Mouse (Mus musculus) midbrain, embryonic 15.5 days (tissue): ENCODE measurements around the gene R3hdm1. TPM values are rescaled to one million over a fixed set of nuclear protein-coding genes. Genes with fewer than 3 reads are reported as not detected.

Source experiments
- ATAC-seq: fragments of 200-750 bp; cut with Nextera tagmentation; replicated peaks from 2 replicates; pipeline ENCODE4 v1.8.0; 2017; ENCODE audit warnings: moderate TSS enrichment
- H3K27ac ChIP-seq: fragments of 300-500 bp; sonication (generic); 2 replicates; pipeline ENCODE4 v1.5.1; 2015; ENCODE audit warnings: mild to moderate bottlenecking, inconsistent platforms
- H3K27me3 ChIP-seq: fragments of 300-500 bp; sonication (generic); replicated peaks from 2 replicates; pipeline ENCODE4 v1.6.1; 2015; ENCODE audit warnings: inconsistent platforms
- H3K36me3 ChIP-seq: fragments of 300-500 bp; sonication (generic); replicated peaks from 2 replicates; pipeline ENCODE4 v1.6.1; 2015; ENCODE audit warnings: inconsistent platforms
- H3K4me1 ChIP-seq: fragments of 300-500 bp; sonication (generic); 2 replicates; pipeline ENCODE4 v1.6.1; 2015; ENCODE audit warnings: inconsistent platforms
- H3K4me2 ChIP-seq: fragments of 300-500 bp; sonication (generic); 2 replicates; pipeline ENCODE4 v1.6.1; 2015; ENCODE audit warnings: inconsistent platforms, mild to moderate bottlenecking, moderate library complexity
- H3K4me3 ChIP-seq: fragments of 300-500 bp; sonication (generic); 2 replicates; pipeline ENCODE4 v1.5.1; 2015; ENCODE audit warnings: mild to moderate bottlenecking, inconsistent platforms
- H3K9ac ChIP-seq: fragments of 300-500 bp; sonication (generic); 2 replicates; pipeline ENCODE4 v1.6.1; 2015; ENCODE audit warnings: mild to moderate bottlenecking, inconsistent platforms
- H3K9me3 ChIP-seq: fragments of 300-500 bp; sonication (generic); 2 replicates; pipeline ENCODE4 v1.6.1; 2016; ENCODE audit warnings: inconsistent platforms
- WGBS: fragments of 180-500 bp; shearing (Covaris S2); methylation state at CpG from one replicate; pipeline ENCODE4 v1.1.7; 2015; ENCODE audit warnings: mixed read lengths; 5-methylcytosine and 5-hydroxymethylcytosine counted together
- polyA plus RNA-seq: library from polyadenylated mRNA; unstranded; fragments of >200 nt; fragmentation: Nextera tagmentation; extraction: Ambion mirVana; gene quantifications from 2 replicates; pipeline ENCODE4 v1.2.1, GENCODE M21; 2015

The R3hdm1 gene
- 80.5 and 93.0 TPM in 2 replicates for polyA plus RNA-seq

- ATAC-seq, result peak; percentile 98
- H3K27me3 ChIP-seq, result no peaks in the 10 kb centered on the region
- H3K4me2 ChIP-seq, result peak within 1 kb of the TSS; percentile 75
- no peaks in the 10 kb centered on the region for H3K36me3 ChIP-seq
- peak within 1 kb of the TSS; percentile 94 for H3K27ac ChIP-seq
- peaks cover 24% of the 10 kb centered on the region for H3K4me1 ChIP-seq
- under 1% methylated on average over 43 of the region's 43 CpGs for WGBS
- no peaks in the 10 kb centered on the region for H3K9me3 ChIP-seq
- peak within 1 kb of the TSS; percentile 63 for H3K4me3 ChIP-seq
- peak within 1 kb of the TSS; percentile 82 for H3K9ac ChIP-seq
Observed at GRCm38 (mm10) chr1:128102641-128103461, at the start of gene R3hdm1, which contains the start of gene Zranb3. R3hdm1 (plus strand) TSS chr1:128103301. Zranb3 (minus strand) TSS chr1:128103047.

- Histone ChIP-seq H3K4me3 (no peak overlapping the region), H3K27me3 (no peaks in the 10 kb centered on the region), H3K36me3 (no peaks in the 10 kb centered on the region), H3K27ac (no peak overlapping the region), H3K9me3 (no peaks in the 10 kb centered on the region), H3K4me2 (no peak overlapping the region), H3K9ac (no peak overlapping the region), H3K4me1 (no peaks in the 10 kb centered on the region)
- ATAC-seq, result no peak
- WGBS, result 96% methylated on average over 4 of the region's 4 CpGs
Observed at GRCm38 (mm10) chr1:128057269-128057668, 45.8 kb upstream of the R3hdm1 start.

- Histone ChIP-seq H3K36me3 (no peaks in the 10 kb centered on the region), H3K4me3 (no peak overlapping the region), H3K27me3 (no peaks in the 10 kb centered on the region), H3K4me1 (no peaks in the 10 kb centered on the region), H3K9me3 (no peaks in the 10 kb centered on the region), H3K4me2 (no peak overlapping the region), H3K9ac (no peak overlapping the region), H3K27ac (no peak overlapping the region)
- no peak for ATAC-seq
- WGBS, result 97% methylated on average over 5 of the region's 5 CpGs
Observed at GRCm38 (mm10) chr1:128058625-128059024, 44.5 kb upstream of the R3hdm1 start.

- no peaks in the 10 kb centered on the region for H3K9me3 ChIP-seq
- H3K9ac ChIP-seq, result no peak overlapping the region
- 68% methylated on average over 8 of the region's 8 CpGs for WGBS
- no peak overlapping the region for H3K27ac ChIP-seq
- H3K27me3 ChIP-seq, result no peaks in the 10 kb centered on the region
- H3K4me2 ChIP-seq, result no peak overlapping the region
- ATAC-seq, result no peak
- no peak overlapping the region for H3K4me3 ChIP-seq
- no peaks in the 10 kb centered on the region for H3K36me3 ChIP-seq
- no peaks in the 10 kb centered on the region for H3K4me1 ChIP-seq
Observed at GRCm38 (mm10) chr1:128060655-128061344, 42.3 kb upstream of the R3hdm1 start.

- Histone ChIP-seq H3K4me3 (no peak overlapping the region), H3K36me3 (no peaks in the 10 kb centered on the region), H3K4me1 (no peaks in the 10 kb centered on the region), H3K27ac (no peak overlapping the region), H3K4me2 (no peak overlapping the region), H3K27me3 (no peaks in the 10 kb centered on the region), H3K9me3 (no peaks in the 10 kb centered on the region), H3K9ac (no peak overlapping the region)
- ATAC-seq, result no peak
- WGBS, result 89% methylated on average over 1 of the region's 1 CpGs
Observed at GRCm38 (mm10) chr1:128061401-128061800, 41.7 kb upstream of the R3hdm1 start.

- Histone ChIP-seq H3K36me3 (no peaks in the 10 kb centered on the region), H3K4me1 (no peaks in the 10 kb centered on the region), H3K27me3 (no peaks in the 10 kb centered on the region), H3K9ac (no peak overlapping the region), H3K4me3 (no peak overlapping the region), H3K4me2 (no peak overlapping the region), H3K9me3 (no peaks in the 10 kb centered on the region), H3K27ac (no peak overlapping the region)
- 95% methylated on average over 1 of the region's 1 CpGs for WGBS
- no peak for ATAC-seq
Observed at GRCm38 (mm10) chr1:128062167-128062566, 40.9 kb upstream of the R3hdm1 start.

GRCm38 (mm10) chr1:128064716-128065115 lies 38.4 kb upstream of the R3hdm1 start:
- H3K4me2 ChIP-seq, result no peak overlapping the region
- no peak overlapping the region for H3K9ac ChIP-seq
- no peak for ATAC-seq
- 94% methylated on average over 6 of the region's 6 CpGs for WGBS
- H3K27me3 ChIP-seq, result no peaks in the 10 kb centered on the region
- H3K36me3 ChIP-seq, result no peaks in the 10 kb centered on the region
- no peaks in the 10 kb centered on the region for H3K9me3 ChIP-seq
- H3K4me1 ChIP-seq, result no peaks in the 10 kb centered on the region
- no peak overlapping the region for H3K4me3 ChIP-seq
- no peak overlapping the region for H3K27ac ChIP-seq

- H3K9ac ChIP-seq, result no peak overlapping the region
- no peak overlapping the region for H3K27ac ChIP-seq
- no peaks in the 10 kb centered on the region for H3K9me3 ChIP-seq
- H3K4me3 ChIP-seq, result no peak overlapping the region
- no peaks in the 10 kb centered on the region for H3K27me3 ChIP-seq
- no peaks in the 10 kb centered on the region for H3K36me3 ChIP-seq
- no peak for ATAC-seq
- WGBS, result 85% methylated on average over 2 of the region's 2 CpGs
- no peak overlapping the region for H3K4me2 ChIP-seq
- H3K4me1 ChIP-seq, result no peaks in the 10 kb centered on the region
Observed at GRCm38 (mm10) chr1:128068945-128069397, 34.1 kb upstream of the R3hdm1 start.

- no peaks in the 10 kb centered on the region for H3K9me3 ChIP-seq
- no peak for ATAC-seq
- H3K27ac ChIP-seq, result no peak overlapping the region
- no peak overlapping the region for H3K9ac ChIP-seq
- no peak overlapping the region for H3K4me2 ChIP-seq
- H3K27me3 ChIP-seq, result no peaks in the 10 kb centered on the region
- no peaks in the 10 kb centered on the region for H3K4me1 ChIP-seq
- H3K4me3 ChIP-seq, result no peak overlapping the region
- no peaks in the 10 kb centered on the region for H3K36me3 ChIP-seq
- 96% methylated on average over 3 of the region's 3 CpGs for WGBS
Observed at GRCm38 (mm10) chr1:128070003-128070402, 33.1 kb upstream of the R3hdm1 start.

- H3K4me1 ChIP-seq, result no peaks in the 10 kb centered on the region
- H3K4me2 ChIP-seq, result no peak overlapping the region
- H3K9ac ChIP-seq, result no peak overlapping the region
- H3K27ac ChIP-seq, result no peak overlapping the region
- no peaks in the 10 kb centered on the region for H3K27me3 ChIP-seq
- no peak for ATAC-seq
- no peak overlapping the region for H3K4me3 ChIP-seq
- H3K9me3 ChIP-seq, result no peaks in the 10 kb centered on the region
- H3K36me3 ChIP-seq, result no peaks in the 10 kb centered on the region
- 96% methylated on average over 6 of the region's 6 CpGs for WGBS
Observed at GRCm38 (mm10) chr1:128073051-128073450, 30.1 kb upstream of the R3hdm1 start.

- no peak for ATAC-seq
- 78% methylated on average over 8 of the region's 8 CpGs for WGBS
- no peak overlapping the region for H3K27ac ChIP-seq
- H3K4me3 ChIP-seq, result no peak overlapping the region
- no peaks in the 10 kb centered on the region for H3K36me3 ChIP-seq
- no peak overlapping the region for H3K4me2 ChIP-seq
- H3K9ac ChIP-seq, result no peak overlapping the region
- no peaks in the 10 kb centered on the region for H3K4me1 ChIP-seq
- H3K27me3 ChIP-seq, result no peaks in the 10 kb centered on the region
- H3K9me3 ChIP-seq, result no peaks in the 10 kb centered on the region
Observed at GRCm38 (mm10) chr1:128076791-128077479, 26.2 kb upstream of the R3hdm1 start.

- Histone ChIP-seq H3K9me3 (no peaks in the 10 kb centered on the region), H3K9ac (no peak overlapping the region), H3K4me3 (no peak overlapping the region), H3K27ac (no peak overlapping the region), H3K27me3 (no peaks in the 10 kb centered on the region), H3K4me1 (no peaks in the 10 kb centered on the region), H3K4me2 (no peak overlapping the region), H3K36me3 (no peaks in the 10 kb centered on the region)
- ATAC-seq, result no peak
- WGBS, result 96% methylated on average over 2 of the region's 2 CpGs
Observed at GRCm38 (mm10) chr1:128077788-128078187, 25.3 kb upstream of the R3hdm1 start.
